Mouse (Mus musculus) forebrain, embryonic 10.5 days (tissue): ENCODE results near the gene Armcx1. TPM values are rescaled to one million over a fixed set of nuclear protein-coding genes. Genes with fewer than 3 reads are reported as not detected.

ENCODE experiments used
- microRNA-seq: library from miRNA; unstranded; fragments of <30 nt; microRNA quantifications from one replicate; pipeline ENCODE4, GENCODE M21; 2017
- polyA plus RNA-seq: library from polyadenylated mRNA; unstranded; fragments of >200 nt; fragmentation: Nextera tagmentation; extraction: Ambion mirVana; gene quantifications from 2 replicates; pipeline ENCODE4 v1.2.1, GENCODE M21; 2016

The Armcx1 gene
- polyA plus RNA-seq, 1 experiment from 2014 or later, result 42.7 TPM

Small RNAs within 50 kb of the gene (microRNA-seq; reads per million reads assigned to microRNA genes)
- 0.90 reads per million for gene Mir7093

Other genes with a start within 250 kb of the Armcx1 start
- 0.07 TPM in 1 of 2 replicates, not detected in the other for gene Taf7l, start 241.5 kb upstream of the Armcx1 start, polyA plus RNA-seq
- 114 and 116 TPM in 2 replicates for gene Timm8a1, start 176.1 kb upstream of the Armcx1 start, polyA plus RNA-seq
- gene Btk, start 134.4 kb upstream of the Armcx1 start, polyA plus RNA-seq, result 0.81 and 1.2 TPM in 2 replicates
- gene Rpl36a, start 132.3 kb upstream of the Armcx1 start, polyA plus RNA-seq, result 338 and 356 TPM in 2 replicates
- 7.9 and 11.1 TPM in 2 replicates for gene Gla, start 116.8 kb upstream of the Armcx1 start, polyA plus RNA-seq
- gene Hnrnph2, start 116.8 kb upstream of the Armcx1 start, polyA plus RNA-seq, result 232 and 239 TPM in 2 replicates
- 7.7 and 7.9 TPM in 2 replicates for gene Armcx4, start 31.4 kb upstream of the Armcx1 start, polyA plus RNA-seq
- 14.6 and 15.3 TPM in 2 replicates for gene Armcx6, start 33.5 kb downstream of the Armcx1 start, polyA plus RNA-seq
- 48.8 and 49.1 TPM in 2 replicates for gene Armcx3, start 38.6 kb downstream of the Armcx1 start, polyA plus RNA-seq
- 76.1 and 78.0 TPM in 2 replicates for gene Armcx2, start 91.3 kb downstream of the Armcx1 start, polyA plus RNA-seq
- 0.23 and 0.48 TPM in 2 replicates for gene Nxf2, start 246.8 kb downstream of the Armcx1 start, polyA plus RNA-seq